Comparison of ENCODE assay signal across 29 mouse cellular contexts in genomic region chr4:97212514-97212913, GRCm38 (mm10). TPM values are rescaled to one million over a fixed set of nuclear protein-coding genes. Genes with fewer than 3 reads are reported as not detected.
A peak's percentile ranks its signal among the peaks of the same experiment; 100 is the strongest.
DNase-seq lines count a peak whose midpoint lies in the region; ATAC-seq and TF ChIP-seq lines count a peak whose summit lies in the region.
"Had no signal": no experiment of that assay in that cellular context is flagged by ENCODE, and none has a peak within 500 bp of the region (broad histone marks: within the 10 kb centered on the region; RNA-seq: fewer than 3 reads in every experiment).

No protein-coding gene starts in this region.

- TF ChIP-seq EP300 in heart, postnatal 0 days (IDR thresholded peaks at IDR 0.05; ENCODE audit: low read depth) = 0 out of 2 replicates have a peak, but pooled peaks have one; percentile 41

- DNase-seq in heart, embryonic 10.5 days (ENCODE audit: low spot score) = peak; percentile 77
- no peak for DNase-seq in heart, adult 8-10 months (ENCODE audit: low spot score)
- no peak for DNase-seq in heart, postnatal 25 days (ENCODE audit: low spot score)
- no peak for DNase-seq in heart, adult 9 months (ENCODE audit: low spot score in 2 of 2)
- peak; percentile 44 for DNase-seq in heart, postnatal 0 days (ENCODE audit: low spot score)
- no peak for DNase-seq in heart, postnatal 36 days
- DNase-seq: adrenal gland, adult 8-10 months; adrenal gland, postnatal 14 days; adrenal gland, postnatal 36 days; B cell, adult 2 months; cerebellum, adult 11-12 months; cerebellum, adult 2 months; cerebellum, adult 9-10 months; cerebellum, postnatal 10 days; cerebellum, postnatal 25 days had no signal

- H3K4me2 ChIP-seq in heart, embryonic 13.5 days = peak overlapping the region; percentile 20; the same call in 1 of the 2 replicates
- 0 out of 2 replicates have a peak overlapping the region, but pooled peaks have one; percentile 4 for H3K4me2 ChIP-seq in heart, embryonic 15.5 days
- H3K4me2 ChIP-seq in heart, postnatal 0 days (ENCODE audit: low read depth, low read length) = no peak overlapping the region
- H3K4me2 ChIP-seq: embryonic facial prominence, embryonic 12.5 days; forebrain, embryonic 13.5 days had no signal

- no peak overlapping the region for H3K4me3 ChIP-seq in heart, embryonic 10.5 days
- no peak overlapping the region for H3K4me3 ChIP-seq in heart, embryonic 13.5 days
- no peak overlapping the region for H3K4me3 ChIP-seq in heart, embryonic 15.5 days
- no peak overlapping the region for H3K4me3 ChIP-seq in heart, postnatal 0 days (ENCODE audit: low read depth, low read length)
- H3K4me3 ChIP-seq: embryonic facial prominence, embryonic 10.5 days; embryonic facial prominence, embryonic 12.5 days; forebrain, embryonic 13.5 days had no signal

- no peaks in the 10 kb centered on the region for H3K36me3 ChIP-seq in heart, embryonic 10.5 days
- H3K36me3 ChIP-seq in heart, embryonic 13.5 days = no peaks in the 10 kb centered on the region
- H3K36me3 ChIP-seq in heart, embryonic 15.5 days = no peaks in the 10 kb centered on the region
- H3K36me3 ChIP-seq in heart, postnatal 0 days (replicated peaks; ENCODE audit: control insufficient read depth, insufficient read depth, low read length) = no peaks in the 10 kb centered on the region
- H3K36me3 ChIP-seq: embryonic facial prominence, embryonic 10.5 days; embryonic facial prominence, embryonic 12.5 days; G1E had no signal

- H3K9ac ChIP-seq in heart, embryonic 13.5 days = no peak overlapping the region
- H3K9ac ChIP-seq in heart, embryonic 15.5 days = no peak overlapping the region
- H3K9ac ChIP-seq in heart, postnatal 0 days (replicated peaks; ENCODE audit: low read depth, low read length) = no peak overlapping the region
- H3K9ac ChIP-seq: embryonic facial prominence, embryonic 12.5 days; forebrain, embryonic 13.5 days had no signal

- no peak for ATAC-seq in heart, embryonic 13.5 days (ENCODE audit: extremely low read depth, insufficient number of reproducible peaks, low FRiP score, low TSS enrichment)
- ATAC-seq in heart, embryonic 15.5 days (replicated peaks; ENCODE audit: insufficient number of reproducible peaks, insufficient read depth, low FRiP score, low read depth) = no peak; the same call in 1 of the 2 replicates
- peak; percentile 82 for ATAC-seq in heart, postnatal 0 days (ENCODE audit: insufficient read depth, low read depth)
- ATAC-seq: activated CD4-positive, CD25-positive, alpha-beta regulatory T cell, adult 4 months; CD4-positive, CD25-positive, alpha-beta regulatory T cell, adult 4 months; forebrain, embryonic 13.5 days; Patski had no signal

- no peak overlapping the region for H3K27ac ChIP-seq in heart, embryonic 10.5 days
- H3K27ac ChIP-seq in heart, embryonic 13.5 days (replicated peaks) = no peak overlapping the region
- no peak overlapping the region for H3K27ac ChIP-seq in heart, embryonic 15.5 days
- no peak overlapping the region for H3K27ac ChIP-seq in heart, postnatal 0 days (ENCODE audit: low read depth)
- H3K27ac ChIP-seq: embryonic facial prominence, embryonic 10.5 days; embryonic facial prominence, embryonic 12.5 days; forebrain, embryonic 13.5 days had no signal

- H3K4me1 ChIP-seq in heart, embryonic 10.5 days = no peaks in the 10 kb centered on the region
- peaks cover 18% of the 10 kb centered on the region for H3K4me1 ChIP-seq in heart, embryonic 13.5 days
- peaks cover 4% of the 10 kb centered on the region for H3K4me1 ChIP-seq in heart, embryonic 15.5 days (replicated peaks)
- peaks cover 19% of the 10 kb centered on the region for H3K4me1 ChIP-seq in heart, postnatal 0 days (ENCODE audit: control insufficient read depth, insufficient read depth)
- H3K4me1 ChIP-seq: embryonic facial prominence, embryonic 10.5 days; embryonic facial prominence, embryonic 12.5 days; forebrain, embryonic 13.5 days had no signal

- intact Hi-C loops in heart, postnatal 25 days (cut with DNase I) = no loop called here
- intact Hi-C loops in heart, postnatal 36 days (cut with DNase I) = no loop called here

- no peak for TF ChIP-seq CTCF in heart, postnatal 0 days (IDR thresholded peaks at IDR 0.05; ENCODE audit: low read depth)

- H3K27me3 ChIP-seq in heart, embryonic 10.5 days (ENCODE audit: insufficient read depth, poor library complexity, severe bottlenecking) = no peaks in the 10 kb centered on the region
- H3K27me3 ChIP-seq in heart, embryonic 13.5 days (replicated peaks) = no peaks in the 10 kb centered on the region
- no peaks in the 10 kb centered on the region for H3K27me3 ChIP-seq in heart, embryonic 15.5 days
- H3K27me3 ChIP-seq in heart, postnatal 0 days (ENCODE audit: control insufficient read depth, insufficient read depth, low read length) = no peaks in the 10 kb centered on the region
- H3K27me3 ChIP-seq: CH12.LX; embryonic facial prominence, embryonic 12.5 days; forebrain, embryonic 13.5 days; Patski had no signal

- H3K9me3 ChIP-seq in heart, embryonic 10.5 days = no peaks in the 10 kb centered on the region
- no peaks in the 10 kb centered on the region for H3K9me3 ChIP-seq in heart, embryonic 13.5 days
- H3K9me3 ChIP-seq in heart, embryonic 15.5 days (replicated peaks) = no peaks in the 10 kb centered on the region
- no peaks in the 10 kb centered on the region for H3K9me3 ChIP-seq in heart, postnatal 0 days (replicated peaks; ENCODE audit: control insufficient read depth, low read length)
- H3K9me3 ChIP-seq: embryonic facial prominence, embryonic 10.5 days; embryonic facial prominence, embryonic 12.5 days; forebrain, embryonic 13.5 days; G1E had no signal

RNA-seq across cellular contexts. Expression of gene Gm10192, which starts 29.5 kb away (rescaled TPM):
- polyA plus RNA-seq in heart, embryonic 10.5 days (2016; fragmentation: Nextera tagmentation; extraction: Ambion mirVana) = not detected in 2 replicates
- total RNA-seq in heart, adult 8-10 months (2022) = not detected
- polyA plus RNA-seq in heart, embryonic 13.5 days (2015; fragmentation: Nextera tagmentation; extraction: Ambion mirVana) = not detected in 2 replicates
- total RNA-seq in heart, postnatal 25 days (2021) = not detected
- polyA plus RNA-seq in heart, embryonic 15.5 days (2015; fragmentation: Nextera tagmentation; extraction: Ambion mirVana) = not detected in 2 replicates
- total RNA-seq in heart, postnatal 0 days (2014; rRNA removed; ENCODE audit: low replicate concordance) = not detected in 2 replicates
- polyA plus RNA-seq in heart, postnatal 0 days (2015; fragmentation: Nextera tagmentation; extraction: Ambion mirVana) = not detected in 2 replicates
- not detected for total RNA-seq in heart, postnatal 36 days (2021)
- total RNA-seq: adrenal gland, adult 18-20 months; adrenal gland, adult 8-10 months; adrenal gland, postnatal 14 days; adrenal gland, postnatal 36 days; CH12.LX; G1E had no signal
- polyA plus RNA-seq: activated CD4-positive, CD25-positive, alpha-beta regulatory T cell, adult 4 months; CD4-positive, CD25-positive, alpha-beta regulatory T cell, adult 4 months; cerebellum, adult 2 months; cortical plate, adult 2 months; embryonic facial prominence, embryonic 10.5 days; embryonic facial prominence, embryonic 12.5 days; embryonic facial prominence, embryonic 14.5 days; forebrain, embryonic 11.5 days; forebrain, embryonic 13.5 days; G1E; Patski had no signal

Comparison
In these comparisons a context has a peak if more than half of its experiments do, and no peak if none do; other contexts are left out.
1. DNase-seq: peak in heart, embryonic 10.5 days (single experiment) and heart, postnatal 0 days (single experiment); none in heart, adult 8-10 months (single experiment), heart, postnatal 25 days (single experiment), heart, adult 9 months (0 of 2) and heart, postnatal 36 days (0 of 2).